Mouse (Mus musculus) heart, adult 2 months (tissue): ENCODE measurements around the gene Minpp1. TPM values are rescaled to one million over a fixed set of nuclear protein-coding genes. Genes with fewer than 3 reads are reported as not detected.

ENCODE experiments used
- DNase-seq, 2 experiments: peaks; one replicate each; pipeline ENCODE4 v3.0.0; 2021
- H3K27ac ChIP-seq: fragments of 200-600 bp; 2 replicates; pipeline ENCODE4 v1.8.1; 2022
- H3K27me3 ChIP-seq: fragments of 200-500 bp; 2 replicates; pipeline ENCODE4 v1.6.1; 2012; ENCODE audit warnings: mild to moderate bottlenecking, low read length, inconsistent platforms, mixed read lengths; ENCODE audit not compliant: control insufficient read depth, insufficient read depth
- H3K36me3 ChIP-seq: fragments of 200-500 bp; 2 replicates; pipeline ENCODE4 v1.6.1; 2012; ENCODE audit warnings: low read length, inconsistent platforms; ENCODE audit not compliant: control insufficient read depth, insufficient read depth
- H3K4me1 ChIP-seq: fragments of 200-500 bp; 2 replicates; pipeline ENCODE4 v1.6.1; 2011; ENCODE audit warnings: low read length; ENCODE audit not compliant: control insufficient read depth, insufficient read depth
- H3K4me3 ChIP-seq: fragments of 200-600 bp; 2 replicates; pipeline ENCODE4 v1.8.1; 2022
- H3K79me2 ChIP-seq: fragments of 200-500 bp; replicated peaks from 2 replicates; pipeline ENCODE4 v1.6.1; 2012; ENCODE audit warnings: mild to moderate bottlenecking, inconsistent platforms, low read length, moderate library complexity, mixed read lengths; ENCODE audit not compliant: control insufficient read depth, insufficient read depth
- H3K9ac ChIP-seq: fragments of 200-500 bp; 2 replicates; pipeline ENCODE4 v1.6.1; 2012; ENCODE audit warnings: low read depth, mild to moderate bottlenecking, control low read depth, inconsistent platforms, low read length, mixed read lengths
- CTCF ChIP-seq: fragments of 200-600 bp; IDR thresholded peaks from 2 replicates; pipeline ENCODE4 v1.8.1; 2022; ENCODE audit warnings: antibody characterized with exemption, mild to moderate bottlenecking, moderate library complexity
- EP300 ChIP-seq: fragments of 200-500 bp; IDR thresholded peaks from 2 replicates; pipeline ENCODE4 v1.6.1; 2011; ENCODE audit warnings: low read depth, low read length, control low read depth; ENCODE audit not compliant: insufficient read depth
- POLR2A ChIP-seq: fragments of 200-500 bp; IDR thresholded peaks from 2 replicates; pipeline ENCODE4 v1.6.1; 2011; ENCODE audit warnings: mild to moderate bottlenecking, low read depth, low read length, control low read depth; ENCODE audit not compliant: insufficient read depth
- WGBS: fragments of 180-500 bp; shearing (Covaris S2); methylation state at CpG from one replicate; pipeline ENCODE4 v1.1.7; 2018; 5-methylcytosine and 5-hydroxymethylcytosine counted together
- intact Hi-C: fragments of 180-260 bp; cut with DNase I; formaldehyde crosslinking; loops from one replicate; pipeline ENCODE4 v1.15.1; 2025
- polyA plus RNA-seq: library from polyadenylated mRNA; depleted of rRNA; stranded (reverse); fragments of >200 nt; gene quantifications from 2 replicates; pipeline ENCODE4 v1.2.3, GENCODE M21; 2012
- total RNA-seq, 2 experiments: library from RNA; stranded (reverse); gene quantifications; 2 replicates each; pipeline ENCODE4 v1.2.3; 2021

Gene Minpp1
- total and polyA plus RNA-seq, 3 experiments = 8.7 to 14.3 (median 14.2) TPM

DNA sequence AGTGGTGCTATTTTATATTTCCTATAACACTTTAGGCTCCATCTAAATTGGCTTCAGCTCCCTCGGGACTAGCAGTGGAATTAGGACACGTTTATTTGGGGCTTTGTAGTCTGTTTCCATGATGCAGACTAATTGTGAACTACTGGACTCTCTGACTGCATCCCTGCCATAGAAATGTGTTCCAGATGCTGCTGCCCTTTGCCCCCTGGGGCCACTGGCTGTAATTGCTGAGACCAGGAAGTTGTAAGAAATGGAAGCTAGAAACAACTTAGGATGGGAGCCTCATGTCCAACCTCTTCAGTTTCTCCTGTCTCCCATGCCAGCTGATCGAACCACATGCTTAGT is 38.9 kb downstream of the Minpp1 start:
- 65% methylated on average over 3 of the region's 3 CpGs for WGBS
- no peak for DNase-seq
- Histone ChIP-seq H3K4me1 (no peaks in the 10 kb centered on the region), H3K27me3 (no peaks in the 10 kb centered on the region), H3K4me3 (no peak overlapping the region), H3K9ac (no peak overlapping the region), H3K36me3 (no peaks in the 10 kb centered on the region), H3K27ac (no peak overlapping the region), H3K79me2 (no peaks in the 10 kb centered on the region)
- intact Hi-C loops = no loop called here
- TF ChIP-seq POLR2A (no peak), CTCF (no peak), EP300 (no peak)

DNA sequence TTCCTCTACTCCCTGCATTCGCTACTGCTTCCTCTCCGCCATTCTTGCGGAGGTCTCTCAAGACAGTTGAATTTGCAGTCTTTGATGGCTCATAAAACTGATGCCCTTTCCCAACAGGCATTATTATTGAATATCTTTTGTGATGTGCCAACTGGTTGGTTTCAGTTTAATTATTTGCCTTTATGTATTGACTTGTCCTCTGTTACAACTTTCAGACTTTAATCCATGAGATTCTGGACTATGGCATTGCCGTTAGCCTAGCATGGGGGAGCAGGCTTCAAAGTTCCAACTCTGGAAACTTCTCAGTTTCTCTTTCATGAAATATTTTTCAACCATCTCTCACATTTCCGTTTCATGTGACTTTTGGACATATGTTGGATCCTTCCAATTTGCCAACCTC is 41.6 kb downstream of the Minpp1 start:
- 88% methylated on average over 5 of the region's 5 CpGs for WGBS
- no peak for DNase-seq
- TF ChIP-seq EP300 (no peak), CTCF (no peak), POLR2A (no peak)
- H3K4me3 ChIP-seq = no peak overlapping the region
- intact Hi-C loops = no loop called here
- no peak overlapping the region for H3K9ac ChIP-seq
- H3K79me2 ChIP-seq = no peaks in the 10 kb centered on the region
- no peaks in the 10 kb centered on the region for H3K36me3 ChIP-seq
- H3K4me1 ChIP-seq = peaks cover 5% of the 10 kb centered on the region
- H3K27ac ChIP-seq = no peak overlapping the region
- H3K27me3 ChIP-seq = no peaks in the 10 kb centered on the region

DNA sequence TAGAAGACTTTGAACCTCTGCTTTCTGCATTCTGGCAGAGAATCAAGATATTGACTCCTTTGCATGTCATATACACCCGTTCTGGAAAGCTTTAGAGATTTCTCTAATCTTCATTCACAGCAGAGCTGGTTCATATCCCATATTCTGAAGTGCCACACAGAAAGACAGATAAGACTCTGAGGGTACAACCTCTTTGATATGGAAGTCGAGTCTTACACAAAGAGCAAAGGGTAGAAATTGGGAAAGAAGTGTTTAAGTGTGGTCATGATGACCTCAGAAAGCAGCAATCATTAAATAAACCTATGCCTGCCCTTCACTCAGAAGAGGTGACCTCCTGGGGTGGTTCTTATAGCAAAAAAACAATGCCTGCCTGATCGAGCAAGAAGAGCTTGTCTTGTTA is 43.2 kb downstream of the Minpp1 start:
- Histone ChIP-seq H3K27ac (no peak overlapping the region), H3K27me3 (no peaks in the 10 kb centered on the region), H3K36me3 (no peaks in the 10 kb centered on the region), H3K4me1 (peaks cover 7% of the 10 kb centered on the region), H3K9ac (no peak overlapping the region), H3K79me2 (no peaks in the 10 kb centered on the region), H3K4me3 (no peak overlapping the region)
- no peak for TF ChIP-seq POLR2A
- no peak for TF ChIP-seq EP300
- TF ChIP-seq CTCF = no peak
- WGBS = 39% methylated on average over 3 of the region's 3 CpGs
- intact Hi-C loops = no loop called here
- no peak for DNase-seq

DNA sequence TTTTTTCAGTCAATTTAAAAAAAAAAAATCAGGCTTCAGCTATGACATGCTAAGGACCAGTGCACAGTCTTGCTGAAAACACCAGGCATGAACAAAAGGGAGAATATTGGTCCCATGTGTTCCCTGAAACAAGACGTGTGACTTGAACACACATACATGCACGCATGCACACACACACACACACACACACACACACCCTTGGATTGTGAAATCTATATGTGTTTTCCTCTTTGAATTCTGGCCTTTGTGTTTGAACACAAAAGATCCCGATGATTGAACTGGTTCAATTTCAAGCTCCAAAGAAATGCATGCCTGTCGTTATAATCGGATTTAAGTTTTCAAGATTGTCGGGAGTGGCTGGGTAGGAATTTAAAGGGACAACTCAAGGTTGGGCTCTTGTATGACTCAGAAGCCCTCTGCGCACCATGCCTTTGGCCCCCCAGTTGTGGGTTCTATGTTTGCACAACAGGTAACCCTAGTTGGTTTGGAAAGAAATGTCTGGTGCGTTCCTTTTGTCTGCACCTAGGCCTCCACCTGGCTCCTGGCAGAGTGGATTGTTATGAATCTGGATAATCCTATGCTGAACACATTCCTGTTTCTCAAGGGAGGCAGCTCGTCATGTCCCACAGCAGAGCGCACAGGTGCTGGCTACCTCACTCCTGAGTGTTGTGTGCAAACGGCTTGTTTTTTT is 43.8 kb downstream of the Minpp1 start:
- Histone ChIP-seq H3K36me3 (no peaks in the 10 kb centered on the region), H3K27ac (no peak overlapping the region), H3K4me1 (peaks cover 7% of the 10 kb centered on the region), H3K27me3 (no peaks in the 10 kb centered on the region), H3K79me2 (no peaks in the 10 kb centered on the region), H3K4me3 (no peak overlapping the region), H3K9ac (no peak overlapping the region)
- intact Hi-C loops = no loop called here
- 91% methylated on average over 11 of the region's 11 CpGs for WGBS
- TF ChIP-seq CTCF (no peak), EP300 (no peak), POLR2A (no peak)
- no peak for DNase-seq

DNA sequence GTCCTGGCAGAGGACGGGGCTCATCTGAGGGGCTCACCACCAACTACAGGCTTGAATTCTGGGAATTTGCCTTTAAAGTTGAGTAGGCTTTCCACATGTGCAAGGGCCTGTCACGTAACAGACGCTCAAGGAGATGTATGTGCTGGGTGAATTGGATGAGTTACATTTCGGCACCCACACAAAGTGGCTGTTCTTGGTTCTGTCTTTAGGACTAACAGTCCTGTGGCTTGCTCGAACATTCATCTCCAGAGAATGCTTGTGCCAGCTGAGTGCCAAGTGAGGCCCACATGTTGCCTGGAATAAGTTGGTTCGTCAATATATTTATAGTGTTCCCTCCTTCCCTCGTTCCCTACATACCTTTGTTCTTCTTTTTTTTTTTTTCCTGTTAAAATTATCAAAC is 44.7 kb downstream of the Minpp1 start:
- intact Hi-C loops = no loop called here
- no peak for DNase-seq
- Histone ChIP-seq H3K27me3 (no peaks in the 10 kb centered on the region), H3K9ac (no peak overlapping the region), H3K4me3 (no peak overlapping the region), H3K79me2 (no peaks in the 10 kb centered on the region), H3K4me1 (peaks cover 7% of the 10 kb centered on the region), H3K36me3 (no peaks in the 10 kb centered on the region), H3K27ac (no peak overlapping the region)
- 87% methylated on average over 7 of the region's 7 CpGs for WGBS
- TF ChIP-seq POLR2A (no peak), EP300 (no peak), CTCF (no peak)

DNA sequence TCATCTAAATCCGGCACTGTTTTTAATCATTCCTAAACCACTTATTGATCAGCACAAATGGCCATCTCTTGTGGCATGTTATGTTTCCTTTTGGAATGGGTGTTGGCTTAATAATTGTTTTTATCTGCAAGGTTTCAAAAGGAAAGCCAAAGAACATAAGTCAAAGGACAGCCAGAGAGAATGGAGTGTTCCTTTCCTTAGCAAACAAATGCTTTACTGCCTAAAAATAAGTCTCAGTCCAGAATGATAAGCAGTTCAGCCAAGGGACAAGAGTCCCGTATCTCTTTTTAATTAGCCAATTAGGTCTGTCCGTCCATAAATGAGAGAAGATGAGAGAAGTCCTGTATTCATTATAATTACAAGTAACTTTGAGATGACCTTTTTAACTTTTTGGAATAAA is 46.8 kb downstream of the Minpp1 start:
- WGBS = 36% methylated on average over 3 of the region's 3 CpGs
- H3K9ac ChIP-seq = no peak overlapping the region

More for the DNA sequence above, 46.8 kb downstream of the Minpp1 start:
- H3K27me3 ChIP-seq = no peaks in the 10 kb centered on the region
- no peaks in the 10 kb centered on the region for H3K36me3 ChIP-seq
- H3K4me3 ChIP-seq = no peak overlapping the region
- TF ChIP-seq POLR2A (no peak), EP300 (no peak), CTCF (no peak)
- intact Hi-C loops = no loop called here
- H3K4me1 ChIP-seq = peaks cover 7% of the 10 kb centered on the region
- H3K79me2 ChIP-seq = no peaks in the 10 kb centered on the region
- DNase-seq = no peak
- no peak overlapping the region; the same call in 1 of the 2 replicates for H3K27ac ChIP-seq
